19 mouse cellular contexts compared by ENCODE assay signal in the genomic region with DNA sequence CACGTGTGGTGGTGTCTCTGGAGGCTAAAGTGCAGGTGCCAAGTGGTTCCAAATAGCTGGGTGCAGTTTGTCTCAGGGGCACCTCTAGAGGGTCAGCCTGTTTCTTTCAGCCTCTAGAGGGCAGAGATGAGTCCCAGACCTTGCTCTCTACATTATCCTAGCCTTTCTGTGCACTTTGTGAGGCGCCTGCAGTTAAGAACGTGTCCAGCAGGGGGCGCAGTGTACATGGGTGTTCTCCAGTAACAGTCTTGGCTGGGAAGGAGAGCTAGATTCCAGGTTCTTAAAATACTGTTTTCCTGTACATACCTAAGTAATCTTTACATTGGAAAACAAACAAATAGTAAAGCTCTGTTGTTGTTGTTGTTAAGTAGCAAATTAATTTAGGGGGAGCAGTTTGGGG. TPM values are rescaled to one million over a fixed set of nuclear protein-coding genes. Genes with fewer than 3 reads are reported as not detected.
DNase-seq lines count a peak whose midpoint lies in the region; ATAC-seq and TF ChIP-seq lines count a peak whose summit lies in the region.
"Not testable (repeated sequence)": the region's sequence is repeated elsewhere in the genome, so short reads cannot be mapped to it uniquely, and the experiment has no call there.
"Had no signal": no experiment of that assay in that cellular context is flagged by ENCODE, and none has a peak within 500 bp of the region (broad histone marks: within the 10 kb centered on the region; RNA-seq: fewer than 3 reads in every experiment).

No protein-coding gene starts in this region.

- H3K4me2 ChIP-seq in lung, embryonic 14.5 days: not testable (repeated sequence)

- not testable (repeated sequence) for H3K27me3 ChIP-seq in kidney, adult 2 months (replicated peaks; ENCODE audit: control insufficient read depth, insufficient read depth, low read length); lung, embryonic 14.5 days (ENCODE audit: insufficient read depth, low read length)

- TF ChIP-seq CTCF in gastrocnemius, adult 2 months (IDR thresholded peaks at IDR 0.05): peak; percentile 7; the same call in 1 of the 2 replicates
- TF ChIP-seq CTCF in kidney, adult 2 months (conservative IDR thresholded peaks at IDR 0.05; ENCODE audit: insufficient read depth, insufficient read length, low read depth, low read length): not testable (repeated sequence)
- peak; percentile 46 for TF ChIP-seq CTCF in layer of hippocampus, adult 2 months (conservative IDR thresholded peaks at IDR 0.05)
- 0 out of 2 replicates have a peak, but pooled peaks have one; percentile 3 for TF ChIP-seq CTCF in lung, embryonic 14.5 days (IDR thresholded peaks at IDR 0.05; ENCODE audit: low read depth)

- H3K27ac ChIP-seq in gastrocnemius, adult 2 months; kidney, adult 2 months (ENCODE audit: insufficient read depth, low read depth, low read length); layer of hippocampus, adult 2 months; lung, embryonic 14.5 days (ENCODE audit: low read depth): not testable (repeated sequence)

- not testable (repeated sequence) for DNase-seq in gastrocnemius, adult 2 months; lung, embryonic 14.5 days
- peak; percentile 53 for DNase-seq in kidney, adult 2 months
- peak in 1 of 2 experiments; percentile 9 for DNase-seq in layer of hippocampus, adult 2 months (ENCODE audit: low spot score in 2 of 2)
- peak; percentile 41 for DNase-seq in testis, postnatal 10 days (ENCODE audit: low spot score)
- peak; percentile 14 for DNase-seq in thymus, postnatal 25 days

- TF ChIP-seq POLR2A in kidney, adult 2 months (IDR thresholded peaks at IDR 0.05; ENCODE audit: low read depth, low read length): not testable (repeated sequence)

- intact Hi-C loops in gastrocnemius, adult 2 months (cut with DNase I): not testable (repeated sequence)

- 34% methylated on average over 3 of the region's 4 CpGs for WGBS in kidney, adult 2 months
- WGBS in lung, embryonic 14.5 days: 24% methylated on average over 3 of the region's 4 CpGs

- H3K36me3 ChIP-seq in kidney, adult 2 months (ENCODE audit: control insufficient read depth, insufficient read depth, low read length); lung, embryonic 14.5 days (ENCODE audit: insufficient read depth): not testable (repeated sequence)

- H3K9me3 ChIP-seq in lung, embryonic 14.5 days (ENCODE audit: low read depth, low read length): not testable (repeated sequence)

- not testable (repeated sequence) for H3K4me3 ChIP-seq in gastrocnemius, adult 2 months; kidney, adult 2 months (ENCODE audit: insufficient read depth, low read depth, low read length); layer of hippocampus, adult 2 months; lung, embryonic 14.5 days (ENCODE audit: low read depth, low read length)

- not testable (repeated sequence) for H3K9ac ChIP-seq in lung, embryonic 14.5 days

- ATAC-seq in lung, embryonic 14.5 days (ENCODE audit: insufficient read depth): not testable (repeated sequence)

- H3K4me1 ChIP-seq in kidney, adult 2 months (ENCODE audit: control insufficient read depth, insufficient read depth, low read length); lung, embryonic 14.5 days (ENCODE audit: insufficient read depth): not testable (repeated sequence)

RNA-seq across cellular contexts. Expression of a gene that starts 8.3 kb away (rescaled TPM):
- total RNA-seq in gastrocnemius, adult 2 months (2021): not detected
- polyA plus RNA-seq in kidney, adult 2 months (2012; rRNA removed): not detected in 2 replicates
- not detected for total RNA-seq in layer of hippocampus, adult 2 months (2021)
- polyA plus RNA-seq in lung, embryonic 14.5 days (2014; fragmentation: Nextera tagmentation; extraction: Ambion mirVana): not detected in 2 replicates
- total RNA-seq: adrenal gland, postnatal 14 days; gastrocnemius, postnatal 10 days; gastrocnemius, postnatal 4 days; heart, adult 8-10 months; heart, postnatal 25 days had no signal
- polyA plus RNA-seq: cortical plate, adult 2 months; embryonic facial prominence, embryonic 12.5 days; forebrain, embryonic 11.5 days; forebrain, embryonic 15.5 days; heart, embryonic 12.5 days; heart, embryonic 16.5 days; hindbrain, embryonic 10.5 days; hindbrain, embryonic 14.5 days had no signal

RNA-seq across cellular contexts. Expression of a gene that starts 21.2 kb away (rescaled TPM):
- total RNA-seq in gastrocnemius, adult 2 months (2021): not detected
- polyA plus RNA-seq in kidney, adult 2 months (2012; rRNA removed): not detected in 2 replicates
- total RNA-seq in layer of hippocampus, adult 2 months (2021): not detected
- polyA plus RNA-seq in lung, embryonic 14.5 days (2014; fragmentation: Nextera tagmentation; extraction: Ambion mirVana): not detected in 2 replicates
- total RNA-seq: adrenal gland, postnatal 14 days; gastrocnemius, postnatal 10 days; gastrocnemius, postnatal 4 days; heart, adult 8-10 months; heart, postnatal 25 days had no signal
- polyA plus RNA-seq: cortical plate, adult 2 months; embryonic facial prominence, embryonic 12.5 days; forebrain, embryonic 11.5 days; forebrain, embryonic 15.5 days; heart, embryonic 12.5 days; heart, embryonic 16.5 days; hindbrain, embryonic 10.5 days; hindbrain, embryonic 14.5 days had no signal

RNA-seq across cellular contexts. Expression of a gene that starts 55.1 kb away (rescaled TPM):
- total RNA-seq in gastrocnemius, adult 2 months (2021): not detected
- not detected in 2 replicates for polyA plus RNA-seq in kidney, adult 2 months (2012; rRNA removed)
- total RNA-seq in layer of hippocampus, adult 2 months (2021): not detected
- not detected in 2 replicates for polyA plus RNA-seq in lung, embryonic 14.5 days (2014; fragmentation: Nextera tagmentation; extraction: Ambion mirVana)
- total RNA-seq: adrenal gland, postnatal 14 days; gastrocnemius, postnatal 10 days; gastrocnemius, postnatal 4 days; heart, adult 8-10 months; heart, postnatal 25 days had no signal
- polyA plus RNA-seq: cortical plate, adult 2 months; embryonic facial prominence, embryonic 12.5 days; forebrain, embryonic 11.5 days; forebrain, embryonic 15.5 days; heart, embryonic 12.5 days; heart, embryonic 16.5 days; hindbrain, embryonic 10.5 days; hindbrain, embryonic 14.5 days had no signal
